Mouse (Mus musculus) 3T3-L1 (cell line): ENCODE data around the gene Vps52.
"Not testable (repeated sequence)": the region's sequence is repeated elsewhere in the genome, so short reads cannot be mapped to it uniquely, and the experiment has no call there.

Experiments
- DNase-seq: peaks from one replicate; pipeline ENCODE4 v3.0.0-alpha.2; 2015; ENCODE audit warnings: low read depth, low spot score

The Vps52 gene

GRCm38 (mm10) chr17:34000796-34001195 lies 45.2 kb downstream of the Vps52 start:
- DNase-seq, result not testable (repeated sequence)

GRCm38 (mm10) chr17:34003426-34003825 lies 47.8 kb downstream of the Vps52 start:
- no peak for DNase-seq

- DNase-seq, result no peak
These were observed 51.0 kb downstream of the Vps52 start for GRCm38 (mm10) chr17:34006570-34006969.

GRCm38 (mm10) chr17:34010156-34010555 lies 54.5 kb downstream of the Vps52 start:
- no peak for DNase-seq

- no peak for DNase-seq
These were observed 57.8 kb downstream of the Vps52 start for GRCm38 (mm10) chr17:34013436-34013835.
